Mouse (Mus musculus) 416B (cell line): Measurements from ENCODE around the gene Lbhd2.

Experiments used
- DNase-seq: peaks from one replicate; pipeline ENCODE4 v3.0.0; 2011; ENCODE audit warnings: low read depth

The Lbhd2 gene

GRCm38 (mm10) chr12:111447898-111448760 lies 41.5 kb downstream of the Lbhd2 start:
- no peak for DNase-seq

- no peak for DNase-seq
Measured at GRCm38 (mm10) chr12:111448931-111449705, 42.5 kb downstream of the Lbhd2 start.

DNA sequence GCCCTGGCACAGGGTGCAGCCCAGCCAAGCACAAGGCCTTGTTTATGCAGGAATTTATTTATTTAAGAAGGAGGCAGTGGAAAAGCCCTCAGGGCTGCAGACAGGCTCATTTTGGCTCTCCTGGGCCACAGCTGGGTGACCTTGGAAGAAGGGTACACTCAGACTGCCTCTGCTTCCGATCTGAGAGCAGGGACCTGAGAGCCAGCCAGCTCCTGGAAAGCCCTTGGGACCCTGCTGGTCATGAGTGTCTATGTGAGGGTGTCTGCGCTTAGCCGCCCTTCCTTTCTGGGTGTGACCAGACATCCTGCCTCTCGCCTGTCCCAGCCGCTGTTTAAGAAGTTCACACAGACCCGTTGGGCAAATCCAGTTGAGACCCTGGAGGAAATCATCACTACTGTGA lies 43.8 kb downstream of the Lbhd2 start:
- DNase-seq, result no peak

DNA sequence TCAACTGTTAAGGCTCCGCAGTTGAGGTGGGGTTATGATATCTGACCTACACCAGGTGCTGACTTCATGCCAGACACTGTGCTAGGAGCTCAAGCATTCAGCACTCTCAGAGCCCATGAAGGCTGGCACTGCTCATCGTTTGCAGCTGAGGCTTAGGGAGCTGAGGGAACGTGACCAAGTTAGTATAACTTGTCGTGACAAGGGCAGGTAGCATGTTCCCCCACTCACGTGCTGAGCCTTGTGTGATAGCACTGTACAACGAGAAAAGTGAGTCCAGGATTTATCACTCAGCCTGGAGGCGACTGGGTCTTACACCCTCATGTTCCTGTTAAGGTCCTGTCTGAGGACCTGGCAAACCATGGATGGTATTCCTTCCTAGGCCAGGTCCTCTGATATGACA lies 45.0 kb downstream of the Lbhd2 start:
- DNase-seq, result no peak

- no peak for DNase-seq
Measured at GRCm38 (mm10) chr12:111454021-111454420, 47.4 kb downstream of the Lbhd2 start.

- DNase-seq, result no peak
Measured at GRCm38 (mm10) chr12:111454543-111455280, 48.1 kb downstream of the Lbhd2 start.

DNA sequence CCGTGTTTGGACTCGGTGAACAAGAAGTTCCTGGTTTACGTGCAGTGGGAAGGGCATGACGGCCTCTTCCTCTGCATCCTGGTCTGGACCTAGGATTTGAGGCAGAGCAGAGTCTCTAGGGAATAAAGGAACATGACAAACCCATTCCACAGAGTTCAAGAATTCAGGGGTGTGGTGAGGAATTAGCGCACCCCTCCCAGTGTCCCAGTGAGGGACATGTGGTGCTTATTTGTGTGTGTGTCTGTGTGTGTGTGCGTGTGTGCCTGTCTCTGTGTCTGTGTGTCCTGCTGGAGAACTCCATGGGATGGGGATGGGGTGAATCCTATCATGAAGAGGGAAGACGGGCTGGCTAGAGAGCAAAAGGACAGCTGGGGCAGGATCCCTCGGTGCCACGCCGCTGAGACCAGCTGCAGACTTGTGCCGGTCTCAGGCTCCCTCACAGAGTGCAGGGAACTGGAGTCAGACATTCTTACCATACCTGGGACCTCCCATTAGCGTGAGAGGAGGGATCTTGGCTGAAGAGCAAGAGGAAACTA lies 48.8 kb downstream of the Lbhd2 start:
- DNase-seq, result no peak

GRCm38 (mm10) chr12:111455860-111456259 lies 49.3 kb downstream of the Lbhd2 start:
- no peak for DNase-seq

GRCm38 (mm10) chr12:111457742-111458141 lies 51.1 kb downstream of the Lbhd2 start:
- DNase-seq, result no peak
